Mouse (Mus musculus) midbrain, embryonic 16.5 days (tissue): ENCODE data around the gene Rnf169. TPM values are rescaled to one million over a fixed set of nuclear protein-coding genes. Genes with fewer than 3 reads are reported as not detected.
"Not testable (repeated sequence)": the region's sequence is repeated elsewhere in the genome, so short reads cannot be mapped to it uniquely, and the experiment has no call there.

Experiments used
- ATAC-seq: fragments of 200-750 bp; cut with Nextera tagmentation; 2 replicates; pipeline ENCODE4 v1.8.0; 2017; ENCODE audit warnings: moderate TSS enrichment
- H3K27ac ChIP-seq: fragments of 300-500 bp; sonication (generic); 2 replicates; pipeline ENCODE4 v1.5.1; 2014; ENCODE audit warnings: mild to moderate bottlenecking, low read length, mixed read lengths
- H3K27me3 ChIP-seq: fragments of 300-500 bp; sonication (generic); 2 replicates; pipeline ENCODE4 v1.6.1; 2014; ENCODE audit warnings: low read depth, low read length, mixed read lengths; ENCODE audit not compliant: control insufficient read depth, insufficient read depth
- H3K36me3 ChIP-seq: fragments of 300-500 bp; sonication (generic); 2 replicates; pipeline ENCODE4 v1.6.1; 2014; ENCODE audit warnings: mild to moderate bottlenecking, low read length, moderate library complexity, mixed read lengths; ENCODE audit not compliant: control insufficient read depth, insufficient read depth
- H3K4me1 ChIP-seq: fragments of 300-500 bp; sonication (generic); 2 replicates; pipeline ENCODE4 v1.6.1; 2014; ENCODE audit warnings: mild to moderate bottlenecking, low read length, mixed read lengths; ENCODE audit not compliant: control insufficient read depth, insufficient read depth
- H3K4me2 ChIP-seq: fragments of 300-500 bp; sonication (generic); 2 replicates; pipeline ENCODE4 v1.6.1; 2014; ENCODE audit warnings: mild to moderate bottlenecking, low read length, mixed read lengths
- H3K4me3 ChIP-seq: fragments of 300-500 bp; sonication (generic); 2 replicates; pipeline ENCODE4 v1.5.1; 2014; ENCODE audit warnings: low read depth, mild to moderate bottlenecking, low read length, moderate library complexity, mixed read lengths
- H3K9ac ChIP-seq: fragments of 300-500 bp; sonication (generic); 2 replicates; pipeline ENCODE4 v1.6.1; 2014; ENCODE audit warnings: low read depth, low read length, mixed read lengths
- H3K9me3 ChIP-seq: fragments of 300-500 bp; sonication (generic); replicated peaks from 2 replicates; pipeline ENCODE4 v1.6.1; 2014; ENCODE audit warnings: mild to moderate bottlenecking, low read length, mixed read lengths; ENCODE audit not compliant: control insufficient read depth, poor library complexity, severe bottlenecking
- WGBS: fragments of 180-500 bp; shearing (Covaris S2); extraction: QIAGEN DNeasy Blood & Tissue Kit; methylation state at CpG from one replicate; pipeline ENCODE4 v1.1.7; 2014; 5-methylcytosine and 5-hydroxymethylcytosine counted together
- polyA plus RNA-seq: library from polyadenylated mRNA; unstranded; fragments of >200 nt; fragmentation: Nextera tagmentation; extraction: Ambion mirVana; gene quantifications from 2 replicates; pipeline ENCODE4 v1.2.1, GENCODE M21; 2015

Rnf169 gene
- polyA plus RNA-seq, 1 experiment from 2014 or later = 4.4 TPM

DNA sequence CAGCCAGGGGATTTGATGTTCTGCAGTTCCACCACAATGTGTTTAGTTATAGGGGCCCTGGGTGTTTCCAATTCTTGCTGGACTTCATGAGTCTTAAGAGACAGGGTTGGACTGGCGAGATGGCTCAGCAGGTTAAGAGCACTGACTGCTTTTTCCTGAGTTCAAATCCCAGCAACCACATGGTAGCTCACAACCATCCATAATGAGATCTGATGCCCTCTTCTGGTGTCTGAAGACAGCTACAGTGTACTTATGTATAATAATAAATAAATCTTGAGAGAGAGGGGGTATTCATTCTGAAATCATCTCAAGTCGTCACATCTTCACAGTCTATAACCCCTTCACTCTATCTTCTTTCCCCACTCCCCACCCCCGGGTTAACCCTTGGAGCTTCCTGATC is 7.3 kb downstream of the Rnf169 start:
- H3K4me2 ChIP-seq, H3K4me3 ChIP-seq, H3K9ac ChIP-seq, H3K27me3 ChIP-seq, ATAC-seq, H3K27ac ChIP-seq, H3K9me3 ChIP-seq, H3K36me3 ChIP-seq: not testable (repeated sequence)
- peaks cover 19% of the 10 kb centered on the region for H3K4me1 ChIP-seq
- 85% methylated on average over 3 of the region's 3 CpGs for WGBS

GRCm38 (mm10) chr7:99971926-99972325 is 8.3 kb downstream of the Rnf169 start:
- Histone ChIP-seq H3K4me3 (no peak overlapping the region), H3K9me3 (no peaks in the 10 kb centered on the region), H3K4me1 (peaks cover 16% of the 10 kb centered on the region), H3K4me2 (no peak overlapping the region), H3K27me3 (no peaks in the 10 kb centered on the region), H3K27ac (no peak overlapping the region), H3K36me3 (no peaks in the 10 kb centered on the region), H3K9ac (no peak overlapping the region)
- 71% methylated on average over 2 of the region's 2 CpGs for WGBS
- no peak for ATAC-seq

DNA sequence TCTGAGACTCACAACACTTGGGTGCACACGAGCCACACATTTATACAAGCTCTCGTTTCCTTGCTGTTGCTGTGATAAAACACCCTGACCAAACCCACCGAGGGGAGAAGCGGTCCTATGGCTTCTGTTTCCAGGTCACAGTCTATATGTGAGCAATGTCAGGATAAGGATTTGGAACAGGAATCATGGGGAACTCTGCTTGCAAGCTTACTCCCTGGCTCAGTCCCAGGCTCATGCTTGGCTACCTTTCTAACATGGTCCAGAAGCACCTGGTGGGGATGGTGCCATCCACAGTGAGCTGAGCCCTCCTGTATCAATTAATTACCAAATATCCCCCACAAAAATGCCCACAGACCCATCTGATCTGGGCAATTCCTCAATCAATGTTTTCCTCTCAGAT is 11.1 kb downstream of the Rnf169 start:
- H3K27me3 ChIP-seq = no peaks in the 10 kb centered on the region
- no peak for ATAC-seq
- peaks cover 42% of the 10 kb centered on the region for H3K4me1 ChIP-seq
- H3K9me3 ChIP-seq = no peaks in the 10 kb centered on the region
- no peak overlapping the region for H3K9ac ChIP-seq
- H3K27ac ChIP-seq = no peak overlapping the region
- no peaks in the 10 kb centered on the region for H3K36me3 ChIP-seq
- no peak overlapping the region for H3K4me2 ChIP-seq
- H3K4me3 ChIP-seq = no peak overlapping the region
- WGBS = 83% methylated on average over 4 of the region's 4 CpGs

GRCm38 (mm10) chr7:99966011-99966721 is 14.1 kb downstream of the Rnf169 start:
- WGBS = 24% methylated on average over 9 of the region's 9 CpGs
- peak overlapping the region; percentile 12; the same call in 1 of the 2 replicates for H3K4me2 ChIP-seq
- H3K9ac ChIP-seq = peak overlapping the region; percentile 8
- H3K36me3 ChIP-seq = no peaks in the 10 kb centered on the region
- peak overlapping the region; percentile 60 for H3K27ac ChIP-seq
- H3K9me3 ChIP-seq = no peaks in the 10 kb centered on the region
- ATAC-seq = peak; percentile 33; the same call in 1 of the 2 replicates
- peaks cover 43% of the 10 kb centered on the region for H3K4me1 ChIP-seq
- no peaks in the 10 kb centered on the region for H3K27me3 ChIP-seq
- no peak overlapping the region for H3K4me3 ChIP-seq

DNA sequence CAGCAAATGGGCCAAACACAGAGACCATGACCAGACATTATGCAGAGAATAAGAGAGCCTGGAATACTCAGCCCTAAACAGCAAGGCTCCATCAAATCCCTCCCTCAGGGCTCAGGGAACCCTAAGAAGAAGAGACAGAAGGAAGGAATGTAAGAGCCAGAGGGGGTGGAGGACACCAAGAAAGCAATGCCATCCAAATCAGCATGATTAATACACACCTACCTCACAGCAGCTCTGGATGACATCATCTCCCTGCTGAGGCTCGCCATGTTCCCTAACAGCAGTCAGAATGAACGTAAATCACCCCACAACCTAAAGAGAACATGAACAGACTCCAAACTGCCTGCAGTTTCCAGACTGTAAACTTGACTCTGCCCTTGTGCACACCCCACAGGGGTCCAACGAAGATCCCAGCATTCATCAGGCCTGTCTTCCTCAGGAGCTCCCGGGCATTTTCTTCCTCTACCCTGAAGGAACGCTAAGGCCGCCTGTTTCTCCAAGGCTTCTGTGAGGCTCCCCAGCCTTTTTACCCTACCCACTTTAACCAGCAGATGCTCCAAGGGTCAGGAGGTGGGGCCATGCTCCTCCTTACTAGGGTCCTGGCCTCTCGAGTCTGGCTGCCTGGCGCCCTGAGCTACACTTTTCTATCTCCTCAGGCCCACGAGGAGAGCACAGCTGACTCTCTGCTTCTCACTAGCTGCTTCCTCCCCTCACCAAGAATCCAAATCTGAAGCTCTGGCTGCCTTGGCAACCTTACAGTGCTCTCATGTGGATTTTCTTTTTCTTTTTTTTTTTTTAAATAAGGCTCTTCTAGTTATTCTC is 15.0 kb downstream of the Rnf169 start:
- WGBS = 14% methylated on average over 9 of the region's 9 CpGs
- H3K4me3 ChIP-seq = 0 out of 2 replicates have a peak overlapping the region, but pooled peaks have one; percentile 7

GRCm38 (mm10) chr7:99963237-99963860 is 16.9 kb downstream of the Rnf169 start:
- H3K27me3 ChIP-seq = no peaks in the 10 kb centered on the region
- WGBS = 91% methylated on average over 3 of the region's 3 CpGs
- ATAC-seq = no peak
- no peaks in the 10 kb centered on the region for H3K36me3 ChIP-seq
- H3K4me3 ChIP-seq = no peak overlapping the region
- H3K27ac ChIP-seq = no peak overlapping the region
- H3K9ac ChIP-seq = no peak overlapping the region
- no peak overlapping the region for H3K4me2 ChIP-seq
- peaks cover 35% of the 10 kb centered on the region for H3K4me1 ChIP-seq
- no peaks in the 10 kb centered on the region for H3K9me3 ChIP-seq

More for the DNA sequence above, 15.0 kb downstream of the Rnf169 start:
- H3K27ac ChIP-seq = peak overlapping the region; percentile 89
- H3K27me3 ChIP-seq = no peaks in the 10 kb centered on the region
- no peaks in the 10 kb centered on the region for H3K36me3 ChIP-seq
- peak; percentile 71 for ATAC-seq
- H3K4me2 ChIP-seq = peak overlapping the region; percentile 49
- H3K9me3 ChIP-seq = no peaks in the 10 kb centered on the region
- H3K4me1 ChIP-seq = peaks cover 44% of the 10 kb centered on the region
- peak overlapping the region; percentile 1 for H3K9ac ChIP-seq

GRCm38 (mm10) chr7:99962536-99963236 is 17.6 kb downstream of the Rnf169 start:
- Histone ChIP-seq H3K9me3 (no peaks in the 10 kb centered on the region), H3K4me2 (no peak overlapping the region), H3K27ac (no peak overlapping the region), H3K4me1 (peaks cover 33% of the 10 kb centered on the region), H3K9ac (no peak overlapping the region), H3K27me3 (no peaks in the 10 kb centered on the region), H3K36me3 (no peaks in the 10 kb centered on the region), H3K4me3 (no peak overlapping the region)
- WGBS = 73% methylated on average over 8 of the region's 8 CpGs
- ATAC-seq = no peak

- Histone ChIP-seq H3K4me3 (no peak overlapping the region), H3K9ac (no peak overlapping the region), H3K9me3 (no peaks in the 10 kb centered on the region), H3K4me1 (peaks cover 27% of the 10 kb centered on the region), H3K36me3 (no peaks in the 10 kb centered on the region), H3K27ac (no peak overlapping the region), H3K27me3 (no peaks in the 10 kb centered on the region), H3K4me2 (no peak overlapping the region)
- no peak for ATAC-seq
- WGBS = 96% methylated on average over 2 of the region's 2 CpGs
Observed at GRCm38 (mm10) chr7:99961518-99961917, 18.7 kb downstream of the Rnf169 start.
